Mouse (Mus musculus) intestine, postnatal 0 days (tissue): ENCODE data around the gene Jdp2. TPM values are rescaled to one million over a fixed set of nuclear protein-coding genes. Genes with fewer than 3 reads are reported as not detected.

ENCODE experiments used
- ATAC-seq: fragments of 200-750 bp; cut with Nextera tagmentation; 2 replicates; pipeline ENCODE4 v1.8.0; 2017; ENCODE audit warnings: mild to moderate bottlenecking, moderate TSS enrichment, moderate library complexity
- H3K27ac ChIP-seq: fragments of 300-500 bp; sonication (generic); 2 replicates; pipeline ENCODE4 v1.5.1; 2014; ENCODE audit warnings: mild to moderate bottlenecking, low read depth, low read length, moderate library complexity
- H3K27me3 ChIP-seq: fragments of 300-500 bp; sonication (generic); replicated peaks from 2 replicates; pipeline ENCODE4 v1.6.1; 2014; ENCODE audit warnings: low read length, mixed read lengths; ENCODE audit not compliant: control insufficient read depth, insufficient read depth
- H3K36me3 ChIP-seq: fragments of 300-500 bp; sonication (generic); 2 replicates; pipeline ENCODE4 v1.6.1; 2014; ENCODE audit warnings: mild to moderate bottlenecking, moderate library complexity; ENCODE audit not compliant: control insufficient read depth, insufficient read depth
- H3K4me1 ChIP-seq: fragments of 300-500 bp; sonication (generic); replicated peaks from 2 replicates; pipeline ENCODE4 v1.6.1; 2014; ENCODE audit warnings: antibody characterized with exemption, low read length, mixed read lengths; ENCODE audit not compliant: control insufficient read depth, insufficient read depth
- H3K4me2 ChIP-seq: fragments of 300-500 bp; sonication (generic); replicated peaks from 2 replicates; pipeline ENCODE4 v1.6.1; 2014; ENCODE audit warnings: low read depth, mild to moderate bottlenecking, moderate library complexity
- H3K4me3 ChIP-seq: fragments of 300-500 bp; sonication (generic); 2 replicates; pipeline ENCODE4 v1.5.1; 2014; ENCODE audit warnings: low read depth, low read length
- H3K9ac ChIP-seq: fragments of 300-500 bp; sonication (generic); 2 replicates; pipeline ENCODE4 v1.6.1; 2014; ENCODE audit warnings: mild to moderate bottlenecking, low read depth, low read length
- H3K9me3 ChIP-seq: fragments of 300-500 bp; sonication (generic); 2 replicates; pipeline ENCODE4 v1.6.1; 2016; ENCODE audit warnings: mixed run types; ENCODE audit not compliant: control insufficient read depth
- CTCF ChIP-seq: sonication (generic); IDR thresholded peaks from 2 replicates; pipeline ENCODE4 v1.5.1; 2016; ENCODE audit warnings: low read depth, mild to moderate bottlenecking, control low read depth, antibody characterized with exemption, moderate library complexity
- WGBS: fragments of 180-500 bp; shearing (Covaris S2); extraction: QIAGEN DNeasy Blood & Tissue Kit; methylation state at CpG from one replicate; pipeline ENCODE4 v1.1.7; 2014; 5-methylcytosine and 5-hydroxymethylcytosine counted together
- polyA plus RNA-seq: library from polyadenylated mRNA; unstranded; fragments of >200 nt; fragmentation: Nextera tagmentation; extraction: Ambion mirVana; gene quantifications from 2 replicates; pipeline ENCODE4 v1.2.1, GENCODE M21; 2015

Jdp2 gene
- polyA plus RNA-seq, 1 experiment from 2014 or later, result 0.44 TPM

DNA sequence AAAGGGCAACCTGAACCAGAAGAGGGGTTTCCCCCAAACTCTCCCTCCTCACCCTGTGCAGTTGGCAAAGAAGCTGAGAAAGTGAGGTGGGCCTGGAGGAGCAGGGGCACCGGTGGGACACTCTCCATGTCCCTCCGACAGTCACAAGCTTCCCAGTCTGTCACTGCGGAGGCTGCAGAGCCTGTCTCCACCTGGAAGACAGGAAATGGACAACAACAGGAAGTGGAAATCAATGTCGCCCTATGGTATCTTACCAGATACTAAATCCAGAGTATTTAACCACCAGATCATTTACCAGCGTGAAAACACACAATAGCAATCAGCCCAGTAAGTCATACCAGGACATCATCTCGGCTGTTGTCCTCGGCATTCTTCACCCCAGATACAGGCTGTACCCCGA is 67.3 kb downstream of the Jdp2 start:
- 74% methylated on average over 8 of the region's 8 CpGs for WGBS
- no peak for ATAC-seq
- no peak overlapping the region for H3K27ac ChIP-seq
- H3K9me3 ChIP-seq, result no peaks in the 10 kb centered on the region
- H3K9ac ChIP-seq, result no peak overlapping the region
- H3K27me3 ChIP-seq, result no peaks in the 10 kb centered on the region
- TF ChIP-seq CTCF, result no peak
- H3K4me2 ChIP-seq, result no peak overlapping the region
- H3K4me3 ChIP-seq, result no peak overlapping the region
- H3K36me3 ChIP-seq, result no peaks in the 10 kb centered on the region
- H3K4me1 ChIP-seq, result no peaks in the 10 kb centered on the region

GRCm38 (mm10) chr12:85667071-85667470 is 68.2 kb downstream of the Jdp2 start:
- Histone ChIP-seq H3K27ac (no peak overlapping the region), H3K36me3 (no peaks in the 10 kb centered on the region), H3K9me3 (no peaks in the 10 kb centered on the region), H3K4me3 (no peak overlapping the region), H3K4me1 (no peaks in the 10 kb centered on the region), H3K27me3 (no peaks in the 10 kb centered on the region), H3K9ac (no peak overlapping the region), H3K4me2 (no peak overlapping the region)
- ATAC-seq, result no peak
- WGBS, result 92% methylated on average over 7 of the region's 7 CpGs
- no peak for TF ChIP-seq CTCF

DNA sequence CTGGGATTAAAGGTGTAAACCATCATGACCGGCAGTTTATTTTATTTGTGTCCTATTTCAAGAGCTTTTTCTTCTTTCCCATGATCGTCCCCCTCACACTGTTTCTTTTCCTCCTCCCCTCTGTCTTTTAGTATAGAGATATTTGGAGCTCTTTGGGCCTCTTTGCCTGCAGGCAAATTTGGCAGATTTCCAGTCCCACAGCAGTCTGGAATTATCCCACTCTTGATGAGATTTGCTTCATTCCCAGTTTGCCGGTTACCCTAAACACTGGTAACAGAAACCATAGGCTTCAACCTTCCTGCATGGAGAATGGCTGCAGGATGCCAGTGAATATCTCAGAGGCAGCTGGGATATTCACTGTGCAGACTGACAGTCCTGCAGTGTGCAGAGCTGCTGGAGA is 69.9 kb downstream of the Jdp2 start:
- Histone ChIP-seq H3K9me3 (no peaks in the 10 kb centered on the region), H3K9ac (no peak overlapping the region), H3K27me3 (no peaks in the 10 kb centered on the region), H3K4me2 (no peak overlapping the region), H3K4me1 (no peaks in the 10 kb centered on the region), H3K27ac (no peak overlapping the region), H3K36me3 (no peaks in the 10 kb centered on the region), H3K4me3 (no peak overlapping the region)
- no peak for TF ChIP-seq CTCF
- no peak for ATAC-seq
- WGBS, result 57% methylated on average over 3 of the region's 3 CpGs

- Histone ChIP-seq H3K4me2 (no peak overlapping the region), H3K4me1 (no peaks in the 10 kb centered on the region), H3K4me3 (no peak overlapping the region), H3K27ac (no peak overlapping the region), H3K36me3 (no peaks in the 10 kb centered on the region), H3K9me3 (no peaks in the 10 kb centered on the region), H3K27me3 (no peaks in the 10 kb centered on the region), H3K9ac (no peak overlapping the region)
- WGBS, result 61% methylated on average over 3 of the region's 3 CpGs
- peak; percentile 18; the same call in 1 of the 2 replicates for TF ChIP-seq CTCF
- no peak for ATAC-seq
These were observed 71.3 kb downstream of the Jdp2 start for GRCm38 (mm10) chr12:85670080-85670479.

DNA sequence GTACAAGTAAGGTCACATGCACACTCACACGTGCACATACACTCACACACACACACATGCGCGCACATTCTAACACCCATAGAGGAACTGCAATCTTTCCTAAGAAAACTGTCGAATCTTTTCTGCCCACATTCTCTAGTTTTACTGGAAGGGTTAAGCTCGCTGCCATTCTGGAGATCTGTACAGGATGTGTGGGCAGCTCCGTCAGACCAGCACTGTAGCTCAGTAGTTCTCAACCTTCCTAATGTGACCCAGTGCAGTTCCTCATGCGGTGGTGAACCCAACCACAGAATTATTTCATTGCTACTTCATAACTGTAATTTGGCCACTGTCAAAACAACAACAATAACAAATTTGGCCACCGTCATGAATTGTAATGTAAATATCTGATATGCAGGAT is 75.1 kb downstream of the Jdp2 start:
- H3K27me3 ChIP-seq, result no peaks in the 10 kb centered on the region
- 90% methylated on average over 8 of the region's 8 CpGs for WGBS

GRCm38 (mm10) chr12:85679117-85679516 is 80.3 kb downstream of the Jdp2 start:
- Histone ChIP-seq H3K4me1 (no peaks in the 10 kb centered on the region), H3K9me3 (no peaks in the 10 kb centered on the region), H3K4me3 (no peak overlapping the region), H3K4me2 (no peak overlapping the region), H3K36me3 (no peaks in the 10 kb centered on the region), H3K27ac (no peak overlapping the region), H3K27me3 (no peaks in the 10 kb centered on the region), H3K9ac (no peak overlapping the region)
- 77% methylated on average over 5 of the region's 5 CpGs for WGBS
- ATAC-seq, result no peak
- TF ChIP-seq CTCF, result no peak

More for the DNA sequence above, 75.1 kb downstream of the Jdp2 start:
- no peak for TF ChIP-seq CTCF
- ATAC-seq, result no peak
- H3K4me3 ChIP-seq, result no peak overlapping the region
- H3K9ac ChIP-seq, result no peak overlapping the region
- H3K36me3 ChIP-seq, result no peaks in the 10 kb centered on the region
- no peak overlapping the region for H3K27ac ChIP-seq
- no peaks in the 10 kb centered on the region for H3K4me1 ChIP-seq
- no peak overlapping the region for H3K4me2 ChIP-seq
- H3K9me3 ChIP-seq, result no peaks in the 10 kb centered on the region

GRCm38 (mm10) chr12:85679808-85680207 is 81.0 kb downstream of the Jdp2 start:
- H3K4me2 ChIP-seq, result no peak overlapping the region
- no peaks in the 10 kb centered on the region for H3K27me3 ChIP-seq
- 55% methylated on average over 2 of the region's 2 CpGs for WGBS
- H3K4me3 ChIP-seq, result no peak overlapping the region
- H3K27ac ChIP-seq, result no peak overlapping the region
- no peak overlapping the region for H3K9ac ChIP-seq
- H3K4me1 ChIP-seq, result no peaks in the 10 kb centered on the region
- no peak for TF ChIP-seq CTCF
- no peaks in the 10 kb centered on the region for H3K36me3 ChIP-seq
- H3K9me3 ChIP-seq, result no peaks in the 10 kb centered on the region
- ATAC-seq, result no peak
